Mouse (Mus musculus): ENCODE results near the gene Actr1a.

- TF ChIP-seq CTCF (IDR thresholded peaks at IDR 0.05; ENCODE audit: insufficient read depth, low read depth, low read length) (no peak), POLR2A (IDR thresholded peaks at IDR 0.05; ENCODE audit: insufficient read depth, low read depth, low read length) (no peak)
These were observed 24.9 kb upstream of the Actr1a start for GRCm38 (mm10) chr19:46420410-46420809.
